Mouse (Mus musculus) spleen, postnatal 10 days (tissue): Measurements from ENCODE around the gene Gm28035.

Experiments used
- DNase-seq, 2 experiments: peaks; one replicate each; pipeline ENCODE4 v3.0.0; 2021 to 2022; ENCODE audit warnings: low spot score in 2 of 2

The Gm28035 gene

DNA sequence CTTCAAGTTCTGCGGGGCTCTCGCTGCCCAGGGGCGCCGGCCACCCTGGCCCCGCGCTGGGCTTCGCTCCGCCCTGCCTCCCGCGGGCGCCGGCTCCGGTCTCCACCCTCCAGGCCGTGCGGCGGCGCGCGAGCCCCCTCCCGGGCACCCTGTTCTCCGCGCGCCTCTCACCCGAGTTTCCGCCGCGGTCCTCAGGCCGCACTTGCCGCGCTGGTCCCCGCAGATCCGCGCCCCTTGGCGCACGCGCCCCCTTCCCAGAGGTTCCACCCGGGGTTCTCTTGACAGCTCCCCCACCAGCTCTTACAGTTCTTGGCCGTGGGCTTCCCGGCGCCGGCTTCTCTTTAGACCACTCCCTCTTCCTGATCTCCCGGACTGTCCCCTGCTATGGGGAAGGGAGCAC, 2.5 kb upstream of the Gm28035 start:
- peak; percentile 70 to 77 for DNase-seq

DNA sequence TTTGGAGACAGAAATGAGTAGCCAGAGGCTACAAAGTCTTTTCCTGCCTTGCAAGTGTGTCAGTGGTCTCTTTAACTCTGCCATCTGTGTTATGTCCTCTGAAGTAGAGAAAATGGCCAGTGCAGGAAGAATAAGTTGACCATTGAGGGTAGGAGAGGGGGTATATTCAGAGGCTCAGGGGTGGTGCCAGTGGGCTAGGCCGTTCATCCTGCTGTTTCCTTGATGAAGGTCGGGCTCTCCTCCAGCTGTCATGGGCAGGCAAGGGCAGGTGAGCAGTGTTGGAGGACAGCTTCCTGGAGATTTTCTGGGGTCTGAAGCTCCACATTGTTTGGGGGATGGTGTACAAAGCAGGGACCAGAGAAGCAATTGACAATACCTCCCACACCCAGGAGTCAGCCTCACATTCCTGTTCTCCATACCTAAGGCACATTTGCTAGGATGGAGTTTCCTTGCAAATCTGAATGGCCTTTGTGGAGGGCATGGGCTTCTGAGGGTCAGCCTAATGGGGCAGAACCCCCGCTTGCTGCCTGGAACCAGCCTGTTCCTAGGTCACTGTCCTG, 1.4 kb upstream of the Gm28035 start:
- no peak for DNase-seq

DNA sequence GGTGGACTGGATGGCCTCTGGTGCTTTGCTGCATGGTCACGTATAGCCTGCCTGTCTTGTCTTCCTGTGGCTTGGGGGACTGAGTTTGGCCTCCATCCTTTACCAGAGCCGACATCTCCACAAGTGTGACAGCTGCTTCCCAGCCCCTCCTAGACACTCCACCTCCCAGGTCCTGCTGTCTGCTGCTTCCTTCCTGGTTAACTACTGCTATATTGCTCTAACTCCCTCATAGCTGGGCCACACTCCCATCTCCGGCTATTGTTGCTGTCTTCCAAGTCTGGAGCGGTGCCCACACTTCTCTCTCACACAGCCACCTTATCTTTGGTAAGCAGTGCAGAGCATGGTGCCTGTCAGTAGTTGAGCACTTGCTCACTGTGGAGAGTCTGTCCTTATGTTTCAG, 590 bp upstream of the Gm28035 start:
- DNase-seq, result peak; percentile 50 to 75

DNA sequence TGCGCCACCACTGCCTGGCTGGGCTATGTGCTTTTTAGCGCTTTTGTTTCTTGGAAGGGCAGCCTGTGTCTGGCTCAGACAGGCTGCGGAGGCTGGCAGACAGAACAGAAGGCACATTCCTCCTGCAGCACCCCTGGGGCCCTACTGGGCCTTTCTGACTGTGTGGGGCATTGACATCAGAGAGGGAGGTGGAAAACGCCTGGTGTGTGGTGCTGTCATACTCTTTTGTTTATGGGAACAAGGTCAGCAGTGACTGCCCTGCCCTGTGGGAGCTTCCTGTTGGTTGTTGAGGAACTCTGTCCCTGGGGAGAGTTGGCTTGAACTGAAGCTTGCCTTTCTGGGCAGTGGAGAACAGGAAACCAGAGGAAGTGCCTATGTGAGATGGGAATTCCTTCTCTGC, 2.1 kb downstream of the Gm28035 start:
- DNase-seq, result no peak

DNA sequence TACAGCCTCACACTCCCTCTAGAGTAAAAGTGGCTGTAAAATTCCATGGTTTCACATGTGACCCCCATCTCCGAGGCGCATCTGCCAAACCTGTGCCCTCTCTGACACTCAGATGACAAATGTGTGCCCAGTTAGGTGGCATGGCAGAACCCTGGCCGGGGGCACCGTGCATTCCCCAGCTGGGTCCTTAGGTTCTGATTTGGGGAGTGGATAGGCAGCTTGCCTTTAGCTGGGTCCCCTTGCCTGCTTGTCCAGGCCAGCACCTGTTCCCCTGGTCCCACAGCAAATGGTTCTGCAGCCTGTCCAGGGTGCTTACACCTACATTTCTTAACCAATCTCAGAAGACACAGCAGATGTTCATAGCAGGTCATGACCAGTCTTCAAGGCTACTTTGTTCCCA, 3.0 kb downstream of the Gm28035 start:
- DNase-seq, result no peak

DNA sequence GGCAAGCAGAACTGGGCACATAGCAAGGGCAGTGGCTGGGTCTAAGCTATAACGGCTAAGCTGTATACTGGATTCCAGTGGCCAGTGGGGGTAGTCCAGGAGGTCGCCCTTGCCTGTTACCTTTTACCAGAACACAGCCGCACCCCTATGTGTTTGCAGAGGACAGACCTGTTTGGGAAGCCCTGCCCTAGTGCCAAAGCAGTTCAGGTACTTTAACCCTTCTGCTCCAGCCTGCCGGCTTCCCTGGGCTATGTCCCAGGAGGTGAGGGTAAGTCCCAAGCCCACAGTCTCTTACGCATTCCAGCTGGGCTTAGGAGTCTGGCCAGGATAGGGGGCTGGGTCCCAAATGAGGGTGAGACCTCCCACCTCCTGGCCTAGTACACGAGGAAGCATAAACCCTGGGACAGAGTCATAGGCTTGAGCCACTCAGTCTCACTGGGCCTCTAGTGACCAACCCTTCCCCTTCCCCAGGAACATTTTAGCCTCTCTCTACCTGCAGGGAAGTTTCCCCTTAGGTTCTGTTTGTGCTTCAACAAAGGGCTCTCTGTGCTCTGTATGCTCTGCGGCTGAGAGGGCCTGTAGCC, 4.3 kb downstream of the Gm28035 start:
- no peak for DNase-seq

DNA sequence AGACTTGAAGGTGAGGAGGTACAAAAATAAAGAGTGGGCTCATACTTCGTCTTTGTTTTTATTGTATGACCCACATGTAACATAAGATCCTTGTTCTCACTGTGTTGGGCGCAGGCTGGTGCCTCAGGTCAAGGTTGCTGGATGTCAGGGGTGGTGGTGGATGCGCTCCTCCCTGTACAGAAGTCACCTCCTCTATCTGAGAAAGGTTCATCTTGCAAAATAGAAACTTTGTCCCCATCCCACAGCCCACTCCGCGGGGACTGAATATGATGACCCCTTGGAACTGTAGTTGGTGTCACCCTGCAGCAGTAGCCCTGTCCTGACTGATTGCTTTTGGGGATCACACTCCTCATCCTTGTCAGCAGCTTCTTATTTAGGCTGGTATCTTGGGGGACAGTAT, 6.7 kb downstream of the Gm28035 start:
- DNase-seq, result no peak

DNA sequence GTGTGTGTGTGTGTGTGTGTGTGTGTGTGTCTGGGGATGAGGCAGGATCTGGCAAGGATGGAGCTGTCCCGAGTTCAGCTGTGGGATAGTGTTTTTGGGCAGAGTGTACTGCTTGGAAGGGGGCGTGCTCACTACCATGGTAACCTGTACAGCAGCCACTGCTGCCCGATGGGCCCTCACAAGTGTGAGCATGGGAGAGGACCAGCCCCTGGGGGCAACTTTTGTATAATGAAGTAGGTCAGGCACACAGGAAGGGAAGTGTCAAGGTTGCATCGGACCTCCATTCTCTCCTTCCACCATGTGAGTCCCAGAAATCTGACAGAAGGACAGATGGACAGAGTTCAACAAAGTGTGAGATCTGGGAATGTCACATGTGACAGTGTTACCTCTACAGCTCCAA, 7.3 kb downstream of the Gm28035 start:
- DNase-seq, result no peak

DNA sequence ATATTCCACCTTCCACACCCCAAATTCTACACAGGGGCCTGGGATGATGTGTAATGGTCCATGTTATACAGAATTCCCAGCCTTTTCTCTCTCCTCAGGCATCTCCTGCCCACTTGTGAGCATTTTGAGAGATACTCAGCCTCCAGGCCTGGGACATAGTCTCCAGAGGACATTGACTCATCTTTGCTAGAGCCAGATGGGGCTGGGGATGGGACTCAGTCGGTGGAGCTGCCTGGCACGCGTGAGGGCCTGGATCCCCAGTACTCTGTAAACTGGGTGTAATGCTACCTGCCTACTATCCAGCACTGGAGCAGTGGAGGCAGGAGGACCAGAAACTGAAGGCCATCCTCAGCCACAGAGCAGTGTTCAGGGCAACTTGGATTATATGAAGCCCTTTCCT, 8.8 kb downstream of the Gm28035 start:
- no peak for DNase-seq

DNA sequence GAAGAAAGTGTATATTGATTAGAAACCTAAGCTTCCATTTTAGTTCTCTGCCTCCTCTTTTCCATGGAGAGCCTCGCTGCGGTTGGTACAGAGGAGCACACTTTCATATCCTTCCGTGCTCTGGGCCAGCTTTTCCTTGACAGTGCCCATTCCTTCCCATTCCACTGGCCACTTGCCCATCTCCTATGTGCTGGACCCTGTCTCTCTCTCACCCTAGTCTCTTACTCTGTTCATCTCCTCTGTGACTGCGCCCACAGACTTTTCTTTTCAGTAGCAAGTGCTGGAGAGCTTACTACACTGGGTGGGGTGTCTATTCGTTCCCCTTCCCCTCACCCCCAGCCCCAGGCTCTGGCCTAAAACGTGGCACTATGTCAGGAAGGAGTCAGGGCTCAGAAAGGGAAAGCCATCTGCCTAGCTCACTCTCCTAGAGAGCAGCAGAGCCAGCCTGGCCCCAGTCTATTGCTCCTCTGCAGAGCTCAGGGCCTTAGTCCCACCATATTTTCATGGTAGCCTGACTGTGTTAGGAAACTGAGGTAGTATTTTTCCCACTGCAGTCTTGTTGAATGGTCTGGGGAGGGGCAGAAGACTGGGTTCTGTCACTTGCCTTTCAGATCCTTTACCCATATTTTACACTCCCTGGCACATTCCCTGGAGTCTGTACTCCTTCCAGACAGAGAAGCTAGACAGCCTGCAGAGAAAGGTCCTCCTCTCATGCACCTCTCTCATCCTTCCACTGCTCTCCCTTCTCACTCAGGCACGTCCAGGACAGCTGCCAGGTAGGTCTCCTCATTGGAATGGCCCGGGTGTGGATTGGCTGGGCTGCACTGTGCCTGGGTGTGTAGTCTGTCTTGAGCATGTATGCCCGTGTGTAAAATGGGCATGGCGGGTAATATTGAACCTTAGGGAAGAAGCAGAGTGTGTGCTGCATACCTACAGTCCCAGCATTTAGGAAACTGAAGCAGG, 10.1 kb downstream of the Gm28035 start:
- DNase-seq, result no peak

DNA sequence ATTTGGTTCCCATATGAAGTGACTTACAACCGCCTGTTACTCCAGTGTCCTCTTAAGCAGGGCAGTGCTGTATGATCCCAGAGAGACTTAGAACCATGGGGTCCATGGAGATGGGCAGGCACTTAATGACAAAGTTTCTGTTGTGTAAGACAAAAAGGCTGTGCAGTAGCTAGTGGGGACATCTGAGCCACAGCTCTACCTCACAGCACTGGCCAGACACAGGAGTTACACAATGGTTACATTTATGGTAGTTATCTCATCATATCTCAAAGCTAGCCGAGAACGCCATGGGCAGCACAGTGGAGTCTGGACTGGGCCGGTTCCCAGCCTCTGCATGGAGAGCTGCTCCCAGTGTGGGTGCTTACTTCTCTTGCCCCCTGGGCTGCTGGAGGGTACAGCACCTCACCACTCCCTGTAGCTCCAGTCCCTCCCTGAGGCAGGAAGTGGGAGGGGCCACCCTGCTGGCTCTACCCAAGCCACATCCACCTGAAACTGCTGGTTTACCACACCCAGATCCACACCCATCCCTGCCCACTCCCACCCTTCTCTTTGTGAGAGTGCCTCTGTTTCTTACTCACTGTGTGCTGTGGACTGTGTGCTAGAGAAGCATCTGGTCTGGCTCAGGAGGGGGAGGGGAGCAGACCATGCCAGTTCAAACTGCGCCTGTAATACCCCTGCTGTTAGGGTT, 11.2 kb downstream of the Gm28035 start:
- peak; percentile 40 to 78 for DNase-seq

DNA sequence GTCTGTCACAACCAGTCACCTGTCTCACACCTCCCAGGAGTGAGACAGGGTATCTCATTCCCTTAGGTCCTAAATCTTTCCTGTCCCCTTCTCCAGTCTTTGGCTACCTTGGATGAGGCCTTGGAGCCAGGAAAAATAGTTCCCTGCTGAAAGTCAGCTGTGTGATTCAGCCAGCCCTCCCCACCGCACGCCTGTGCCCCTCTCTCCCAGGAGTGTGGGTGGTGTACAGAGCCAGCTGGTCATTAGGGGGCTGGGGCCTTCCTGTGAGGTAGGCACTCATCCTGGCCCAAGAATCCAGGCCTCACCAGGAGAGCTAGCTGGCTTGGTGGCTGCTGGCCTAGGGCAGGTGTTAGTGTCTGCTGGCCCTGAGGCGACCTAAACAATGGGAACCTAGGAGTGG, 12.2 kb downstream of the Gm28035 start:
- no peak for DNase-seq

DNA sequence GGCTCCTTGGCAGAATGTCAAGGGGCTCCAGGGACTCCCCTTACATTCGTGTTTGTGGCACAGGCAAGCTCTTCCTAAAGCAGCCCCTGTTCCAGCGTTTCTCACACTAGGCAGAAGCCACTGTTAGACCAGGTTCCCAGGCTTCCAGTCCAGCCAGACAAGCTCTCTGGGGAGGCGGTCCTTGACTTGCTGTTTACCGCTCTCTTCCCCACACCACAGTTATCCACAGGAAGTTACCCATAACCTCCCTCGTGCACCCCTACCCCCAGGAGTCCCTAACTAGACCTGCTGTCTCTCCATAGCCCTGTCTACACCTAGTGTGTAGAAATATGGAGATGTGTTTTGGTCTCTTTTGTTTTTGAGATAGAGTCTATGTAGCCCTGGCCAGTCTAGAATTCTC, 13.4 kb downstream of the Gm28035 start:
- no peak for DNase-seq

DNA sequence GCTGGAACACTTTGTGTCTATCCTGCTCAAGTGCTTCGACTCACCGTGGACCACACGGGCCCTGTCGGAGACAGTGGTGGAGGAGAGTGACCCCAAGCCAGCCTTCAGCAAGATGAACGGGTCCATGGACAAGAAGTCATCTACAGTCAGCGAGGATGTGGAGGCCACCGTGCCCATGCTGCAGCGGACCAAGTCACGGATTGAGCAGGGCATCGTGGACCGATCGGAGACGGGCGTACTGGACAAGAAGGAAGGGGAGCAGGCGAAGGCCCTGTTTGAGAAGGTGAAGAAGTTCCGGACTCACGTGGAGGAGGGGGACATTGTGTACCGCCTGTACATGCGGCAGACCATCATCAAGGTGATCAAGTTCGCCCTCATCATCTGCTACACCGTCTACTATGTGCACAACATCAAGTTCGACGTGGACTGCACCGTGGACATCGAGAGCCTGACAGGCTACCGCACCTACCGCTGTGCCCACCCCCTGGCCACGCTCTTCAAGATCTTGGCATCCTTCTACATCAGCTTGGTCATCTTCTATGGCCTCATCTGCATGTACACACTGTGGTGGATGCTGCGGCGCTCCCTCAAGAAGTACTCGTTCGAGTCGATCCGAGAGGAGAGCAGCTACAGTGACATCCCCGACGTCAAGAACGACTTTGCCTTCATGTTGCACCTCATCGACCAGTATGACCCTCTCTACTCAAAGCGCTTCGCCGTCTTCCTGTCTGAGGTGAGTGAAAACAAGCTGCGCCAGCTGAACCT, 15.4 kb downstream of the Gm28035 start:
- DNase-seq, result no peak

DNA sequence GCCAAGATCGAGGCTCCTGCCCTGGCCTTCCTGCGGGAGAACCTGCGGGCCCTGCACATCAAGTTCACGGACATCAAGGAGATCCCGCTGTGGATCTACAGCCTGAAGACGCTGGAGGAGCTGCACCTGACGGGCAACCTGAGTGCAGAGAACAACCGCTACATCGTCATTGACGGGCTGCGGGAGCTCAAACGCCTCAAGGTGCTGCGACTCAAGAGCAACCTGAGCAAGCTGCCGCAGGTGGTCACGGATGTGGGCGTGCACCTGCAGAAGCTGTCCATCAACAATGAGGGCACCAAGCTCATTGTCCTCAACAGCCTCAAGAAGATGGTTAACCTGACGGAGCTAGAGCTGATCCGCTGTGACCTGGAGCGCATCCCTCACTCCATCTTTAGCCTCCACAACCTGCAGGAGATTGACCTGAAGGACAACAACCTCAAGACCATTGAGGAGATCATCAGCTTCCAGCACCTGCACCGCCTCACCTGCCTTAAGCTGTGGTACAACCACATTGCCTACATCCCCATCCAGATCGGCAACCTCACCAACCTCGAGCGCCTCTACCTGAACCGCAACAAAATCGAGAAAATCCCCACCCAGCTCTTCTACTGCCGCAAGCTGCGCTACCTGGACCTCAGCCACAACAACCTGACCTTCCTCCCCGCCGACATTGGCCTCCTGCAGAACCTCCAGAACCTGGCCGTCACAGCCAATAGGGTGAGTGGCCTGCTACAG, 16.4 kb downstream of the Gm28035 start:
- DNase-seq, result no peak

DNA sequence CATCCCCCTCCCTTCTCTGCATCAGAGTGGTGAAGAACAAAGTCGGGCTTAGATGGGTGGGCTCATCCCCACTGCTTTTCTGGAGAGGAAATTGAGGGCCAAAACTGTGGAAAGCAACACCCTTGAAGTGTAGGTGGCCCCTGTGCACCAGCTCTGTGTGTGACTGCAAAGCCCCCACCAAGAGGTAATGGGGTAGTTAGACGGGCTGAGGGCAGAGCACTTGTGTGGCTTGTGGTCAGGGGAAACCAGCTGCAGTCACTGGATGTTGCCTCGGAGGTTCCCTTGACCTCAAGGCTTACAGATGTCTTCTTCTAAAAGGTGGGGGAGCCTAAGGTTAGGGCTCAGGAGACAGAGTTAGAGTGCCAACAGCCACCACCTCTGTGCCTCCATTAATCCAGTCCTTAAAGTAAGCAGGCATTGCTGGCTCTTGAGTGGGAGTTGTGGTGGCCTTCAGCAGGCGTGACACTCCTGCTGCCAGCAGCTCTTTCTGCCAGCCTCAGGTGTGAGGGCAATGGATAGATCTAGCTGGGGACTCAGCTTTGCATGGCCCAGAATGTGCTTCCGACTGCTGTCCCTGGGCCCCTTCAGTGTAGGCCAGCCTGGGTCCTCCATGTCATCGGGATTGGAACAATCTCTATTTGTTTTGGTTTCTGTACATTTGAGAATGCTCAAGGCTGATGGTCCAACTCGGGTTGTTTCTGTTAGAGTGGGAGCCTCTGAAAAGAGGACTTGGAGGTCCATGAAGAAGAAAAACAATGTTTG, 17.5 kb downstream of the Gm28035 start:
- no peak for DNase-seq

DNA sequence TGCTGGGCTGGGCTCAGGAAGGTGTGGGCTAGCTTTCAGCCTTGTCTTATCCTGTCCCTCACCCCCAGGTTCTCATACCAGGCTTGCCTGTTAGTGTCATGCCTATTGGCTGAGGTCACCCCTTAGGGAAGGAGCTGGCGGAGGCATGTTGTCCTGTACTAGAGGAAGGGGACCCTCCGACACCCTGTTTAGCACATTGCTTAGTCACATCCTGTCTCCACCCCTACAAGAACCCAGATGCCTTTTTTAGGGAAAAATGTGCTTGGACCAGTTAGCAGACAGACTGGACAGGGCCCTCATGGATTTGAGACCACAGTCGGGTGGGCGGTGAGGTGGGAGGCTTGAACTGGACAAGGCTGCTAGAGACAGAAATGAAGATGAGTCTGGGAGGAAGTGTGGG, 18.2 kb downstream of the Gm28035 start:
- no peak for DNase-seq

DNA sequence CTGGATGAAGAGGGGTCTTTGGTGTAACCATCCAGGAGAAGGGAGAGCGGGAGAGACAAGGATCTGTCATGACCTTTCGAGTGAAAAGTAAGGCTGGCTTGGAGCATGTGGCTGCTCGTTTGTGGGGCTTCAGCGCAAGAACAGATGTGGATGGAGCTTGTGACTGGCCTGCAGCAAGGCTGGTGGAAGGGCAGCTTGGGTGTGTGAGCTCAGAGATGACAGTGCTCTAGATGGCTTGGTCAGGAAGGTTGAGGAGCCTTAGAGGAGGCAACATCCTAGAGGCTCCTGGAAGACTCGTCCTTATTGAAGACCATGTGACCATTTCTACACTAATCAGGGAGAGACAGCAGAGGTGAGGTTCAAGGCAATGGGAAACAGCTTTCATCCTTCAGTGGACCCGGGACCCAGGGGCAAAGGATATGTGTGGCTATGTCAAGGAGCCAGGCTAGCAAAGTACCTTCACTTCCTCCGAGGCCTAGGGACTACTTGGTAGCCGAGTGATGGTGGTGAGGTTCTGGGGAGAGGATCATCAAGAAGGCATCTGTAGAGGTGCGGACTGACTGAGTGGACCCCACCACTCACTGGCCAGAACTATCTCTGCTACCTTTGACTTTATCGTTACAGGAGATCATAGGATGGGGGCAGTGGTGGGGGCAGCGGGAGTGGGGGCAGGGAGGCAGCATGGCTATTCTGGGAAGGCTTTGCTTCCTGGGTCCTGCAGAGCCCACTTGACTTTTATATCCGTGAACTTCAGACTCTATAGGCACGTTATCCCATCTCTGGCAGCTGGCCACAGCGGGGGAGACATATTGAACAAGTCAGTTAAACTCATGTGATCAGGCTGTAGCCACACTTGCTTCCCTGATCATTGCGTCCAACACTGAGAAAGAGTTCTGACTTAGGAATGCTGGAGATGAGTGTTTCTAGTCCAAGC, 19.0 kb downstream of the Gm28035 start:
- no peak for DNase-seq

DNA sequence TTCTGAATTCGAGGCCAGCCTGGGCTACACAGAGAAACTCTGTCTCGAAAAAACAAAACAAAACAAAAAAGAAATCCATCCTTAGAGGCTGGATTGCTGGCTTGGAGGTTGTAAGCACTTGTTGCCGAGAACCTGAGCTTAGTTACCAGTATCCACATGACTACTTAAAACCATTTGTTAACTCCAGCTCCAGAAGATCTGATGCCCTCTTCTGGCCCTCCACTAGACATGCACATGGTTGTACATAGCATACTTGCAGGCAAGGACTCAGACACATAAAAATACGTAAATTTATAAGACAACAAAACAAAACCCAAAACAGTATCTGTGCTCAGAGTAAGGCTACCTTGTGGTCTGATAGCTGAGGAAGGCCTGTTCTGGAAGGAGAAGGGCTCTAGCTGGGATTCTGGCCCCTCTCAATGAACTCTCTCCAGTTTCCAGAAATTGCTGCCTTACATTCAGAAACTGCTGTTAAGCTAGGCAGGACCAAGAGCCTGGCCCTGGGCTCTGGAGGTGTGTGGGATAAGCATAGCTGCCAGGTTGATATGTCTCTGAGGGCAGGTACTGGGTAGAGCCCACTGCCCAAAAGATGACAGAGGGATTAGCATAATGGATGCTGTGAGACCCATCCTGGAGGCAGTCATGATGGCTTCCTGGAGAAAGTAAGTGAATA, 20.8 kb downstream of the Gm28035 start:
- DNase-seq, result no peak
